Mouse (Mus musculus): Measurements from ENCODE around the gene Dnmt1. TPM values are rescaled to one million over a fixed set of nuclear protein-coding genes. Genes with fewer than 3 reads are reported as not detected.
A peak's percentile ranks its signal among the peaks of the same experiment; 100 is the strongest.

Gene Dnmt1
- polyA plus RNA-seq, 1 experiment from 2014 or later, result 88.1 TPM

DNA sequence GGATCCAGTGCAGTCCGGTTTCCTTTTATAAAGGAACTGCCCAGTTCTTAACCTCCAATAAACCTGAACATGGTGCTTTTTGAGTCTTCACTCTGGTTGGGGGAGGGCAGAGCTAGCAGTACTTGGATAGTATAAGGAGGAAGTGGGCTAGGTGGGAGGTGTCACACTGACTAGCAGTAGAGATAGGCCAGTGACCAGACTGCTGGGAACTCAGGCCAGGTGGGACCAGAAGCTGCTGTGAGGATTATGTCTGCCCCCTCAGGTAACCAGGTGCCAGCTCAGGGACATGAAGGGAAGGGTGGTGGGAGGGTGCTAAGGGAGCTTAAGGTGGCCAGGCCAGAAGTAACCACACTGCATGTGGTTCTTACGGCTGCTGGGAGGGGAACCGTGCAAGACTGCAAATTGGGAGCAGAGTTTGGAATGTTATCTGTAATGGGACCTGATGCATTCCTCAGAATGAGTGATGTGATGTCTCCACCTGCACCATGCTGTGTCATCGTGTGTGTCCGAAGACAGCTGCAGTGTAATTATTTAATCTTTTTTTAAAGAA lies 67.5 kb downstream of the Dnmt1 start:
- H3K27ac ChIP-seq (replicated peaks; ENCODE audit: low read depth, low read length), result no peak overlapping the region
- no peaks in the 10 kb centered on the region for H3K27me3 ChIP-seq (ENCODE audit: control insufficient read depth, insufficient read depth, low read length)
- H3K9me3 ChIP-seq (replicated peaks; ENCODE audit: control insufficient read depth, low read length), result no peaks in the 10 kb centered on the region
- no peak overlapping the region for H3K9ac ChIP-seq (replicated peaks; ENCODE audit: low read length)
- H3K4me2 ChIP-seq (ENCODE audit: low read depth, low read length), result no peak overlapping the region
- WGBS, result 76% methylated on average over 5 of the region's 5 CpGs
- no peak overlapping the region for H3K4me3 ChIP-seq (ENCODE audit: low read depth, low read length)
- H3K36me3 ChIP-seq (replicated peaks; ENCODE audit: control insufficient read depth, insufficient read depth, low read depth, low read length), result peaks cover 15% of the 10 kb centered on the region
- DNase-seq (ENCODE audit: low spot score), result no peak
- no peak for ATAC-seq (replicated peaks; ENCODE audit: insufficient number of reproducible peaks, low FRiP score, low TSS enrichment, low read depth)
- peaks cover 1% of the 10 kb centered on the region; the same call in 1 of the 2 replicates for H3K4me1 ChIP-seq (ENCODE audit: control insufficient read depth, insufficient read depth, low read length)

- DNase-seq (ENCODE audit: low spot score) (no peak), ATAC-seq (replicated peaks; ENCODE audit: insufficient number of reproducible peaks, low FRiP score, low TSS enrichment, low read depth) (no peak)
- 84% methylated on average over 26 of the region's 26 CpGs for WGBS
- Histone ChIP-seq H3K27me3 (ENCODE audit: control insufficient read depth, insufficient read depth, low read length) (no peaks in the 10 kb centered on the region), H3K4me3 (ENCODE audit: low read depth, low read length) (no peak overlapping the region), H3K4me1 (ENCODE audit: control insufficient read depth, insufficient read depth, low read length) (no peaks in the 10 kb centered on the region), H3K36me3 (replicated peaks; ENCODE audit: control insufficient read depth, insufficient read depth, low read depth, low read length) (peaks cover 15% of the 10 kb centered on the region), H3K9ac (replicated peaks; ENCODE audit: low read length) (no peak overlapping the region), H3K9me3 (replicated peaks; ENCODE audit: control insufficient read depth, low read length) (no peaks in the 10 kb centered on the region), H3K4me2 (ENCODE audit: low read depth, low read length) (no peak overlapping the region), H3K27ac (replicated peaks; ENCODE audit: low read depth, low read length) (no peak overlapping the region)
These were observed 68.2 kb downstream of the Dnmt1 start for GRCm38 (mm10) chr9:20891339-20892103.

- Histone ChIP-seq H3K4me3 (ENCODE audit: low read depth, low read length) (no peak overlapping the region), H3K9me3 (replicated peaks; ENCODE audit: control insufficient read depth, low read length) (no peaks in the 10 kb centered on the region), H3K27me3 (ENCODE audit: control insufficient read depth, insufficient read depth, low read length) (no peaks in the 10 kb centered on the region), H3K9ac (replicated peaks; ENCODE audit: low read length) (no peak overlapping the region), H3K4me2 (ENCODE audit: low read depth, low read length) (no peak overlapping the region), H3K4me1 (ENCODE audit: control insufficient read depth, insufficient read depth, low read length) (no peaks in the 10 kb centered on the region), H3K36me3 (replicated peaks; ENCODE audit: control insufficient read depth, insufficient read depth, low read depth, low read length) (peaks cover 11% of the 10 kb centered on the region), H3K27ac (replicated peaks; ENCODE audit: low read depth, low read length) (no peak overlapping the region)
- ATAC-seq (replicated peaks; ENCODE audit: insufficient number of reproducible peaks, low FRiP score, low TSS enrichment, low read depth) (no peak), DNase-seq (ENCODE audit: low spot score) (no peak)
- 92% methylated on average over 5 of the region's 5 CpGs for WGBS
These were observed 69.3 kb downstream of the Dnmt1 start for GRCm38 (mm10) chr9:20890411-20890810.

DNA sequence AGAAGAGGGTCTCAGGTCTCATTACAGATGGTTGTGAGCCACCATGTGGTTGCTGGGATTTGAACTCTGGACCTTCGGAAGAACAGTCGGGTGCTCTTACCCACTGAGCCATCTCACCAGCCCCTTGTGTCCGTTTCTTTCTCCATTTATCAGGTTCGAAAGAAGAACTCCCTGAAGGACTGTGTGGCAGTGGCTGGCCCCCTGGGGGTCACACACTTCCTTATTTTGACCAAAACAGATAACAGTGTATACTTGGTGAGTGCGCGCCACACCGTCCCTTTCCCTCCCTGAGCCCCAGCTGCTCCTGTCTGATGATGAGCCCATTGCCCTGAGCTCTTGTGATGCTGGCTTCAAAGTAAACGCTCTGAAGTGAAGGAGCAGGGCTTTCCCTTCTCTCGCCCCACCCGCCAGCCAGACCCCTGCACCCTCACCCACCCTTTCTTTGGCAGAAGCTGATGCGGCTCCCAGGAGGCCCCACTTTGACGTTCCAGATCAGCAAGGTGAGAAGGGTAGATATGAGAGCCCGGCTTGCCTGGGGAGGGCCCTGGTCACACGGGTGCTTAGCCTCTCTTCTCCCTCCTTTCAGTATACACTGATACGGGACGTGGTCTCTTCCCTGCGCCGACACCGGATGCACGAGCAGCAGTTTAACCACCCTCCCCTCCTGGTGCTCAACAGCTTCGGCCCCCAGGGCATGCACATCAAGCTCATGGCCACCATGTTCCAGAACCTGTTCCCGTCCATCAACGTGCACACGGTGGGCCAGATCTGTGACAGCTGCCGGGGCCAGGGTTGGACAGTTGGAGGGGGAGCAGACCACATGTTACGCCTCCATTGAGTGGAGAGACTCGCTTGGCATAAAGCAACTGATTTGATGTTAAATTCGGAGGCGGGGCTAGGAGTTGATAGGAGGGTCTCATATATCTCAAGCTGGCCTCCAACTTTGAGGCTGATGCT lies 70.2 kb downstream of the Dnmt1 start:
- peak overlapping the region; percentile 95; the same call in 1 of the 2 replicates for H3K4me3 ChIP-seq (ENCODE audit: low read depth, low read length)
- no peaks in the 10 kb centered on the region for H3K4me1 ChIP-seq (ENCODE audit: control insufficient read depth, insufficient read depth, low read length)
- no peaks in the 10 kb centered on the region for H3K27me3 ChIP-seq (ENCODE audit: control insufficient read depth, insufficient read depth, low read length)
- H3K4me2 ChIP-seq (ENCODE audit: low read depth, low read length), result peak overlapping the region; percentile 15; the same call in 1 of the 2 replicates
- ATAC-seq (replicated peaks; ENCODE audit: insufficient number of reproducible peaks, low FRiP score, low TSS enrichment, low read depth) (no peak), DNase-seq (ENCODE audit: low spot score) (no peak)
- peaks cover 7% of the 10 kb centered on the region for H3K36me3 ChIP-seq (replicated peaks; ENCODE audit: control insufficient read depth, insufficient read depth, low read depth, low read length)
- H3K9ac ChIP-seq (replicated peaks; ENCODE audit: low read length), result no peak overlapping the region
- H3K27ac ChIP-seq (replicated peaks; ENCODE audit: low read depth, low read length), result no peak overlapping the region
- WGBS, result 83% methylated on average over 29 of the region's 29 CpGs
- no peaks in the 10 kb centered on the region for H3K9me3 ChIP-seq (replicated peaks; ENCODE audit: control insufficient read depth, low read length)

DNA sequence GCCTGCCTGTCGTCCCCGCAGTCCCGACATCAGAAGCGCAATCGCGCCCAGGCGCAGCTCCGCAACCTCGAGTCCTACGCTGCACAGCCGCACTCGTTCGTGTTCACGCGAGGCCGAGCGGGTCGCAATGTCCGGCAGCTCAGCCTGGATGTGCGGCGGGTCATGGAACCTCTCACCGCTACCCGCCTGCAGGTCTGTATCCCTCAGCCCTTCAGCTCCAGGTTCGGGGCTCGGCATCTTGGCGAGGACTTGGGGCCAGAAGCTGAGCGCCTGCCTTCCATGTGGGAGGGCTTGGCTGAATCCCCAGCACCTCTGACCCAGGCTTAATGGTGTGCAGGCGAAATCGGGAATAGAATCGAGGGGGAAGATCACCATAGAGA lies 71.3 kb downstream of the Dnmt1 start:
- Histone ChIP-seq H3K4me2 (ENCODE audit: low read depth, low read length) (peak overlapping the region; percentile 77), H3K27ac (replicated peaks; ENCODE audit: low read depth, low read length) (0 out of 2 replicates have a peak overlapping the region, but pooled peaks have one; percentile 20), H3K36me3 (replicated peaks; ENCODE audit: control insufficient read depth, insufficient read depth, low read depth, low read length) (peaks cover 7% of the 10 kb centered on the region), H3K4me1 (ENCODE audit: control insufficient read depth, insufficient read depth, low read length) (no peaks in the 10 kb centered on the region), H3K9ac (replicated peaks; ENCODE audit: low read length) (peak overlapping the region; percentile 88), H3K4me3 (ENCODE audit: low read depth, low read length) (peak overlapping the region; percentile 95), H3K9me3 (replicated peaks; ENCODE audit: control insufficient read depth, low read length) (no peaks in the 10 kb centered on the region), H3K27me3 (ENCODE audit: control insufficient read depth, insufficient read depth, low read length) (no peaks in the 10 kb centered on the region)
- no peak for DNase-seq (ENCODE audit: low spot score)
- peak; percentile 26; the same call in 1 of the 2 replicates for ATAC-seq (replicated peaks; ENCODE audit: insufficient number of reproducible peaks, low FRiP score, low TSS enrichment, low read depth)
- WGBS, result under 1% methylated on average over 30 of the region's 30 CpGs

DNA sequence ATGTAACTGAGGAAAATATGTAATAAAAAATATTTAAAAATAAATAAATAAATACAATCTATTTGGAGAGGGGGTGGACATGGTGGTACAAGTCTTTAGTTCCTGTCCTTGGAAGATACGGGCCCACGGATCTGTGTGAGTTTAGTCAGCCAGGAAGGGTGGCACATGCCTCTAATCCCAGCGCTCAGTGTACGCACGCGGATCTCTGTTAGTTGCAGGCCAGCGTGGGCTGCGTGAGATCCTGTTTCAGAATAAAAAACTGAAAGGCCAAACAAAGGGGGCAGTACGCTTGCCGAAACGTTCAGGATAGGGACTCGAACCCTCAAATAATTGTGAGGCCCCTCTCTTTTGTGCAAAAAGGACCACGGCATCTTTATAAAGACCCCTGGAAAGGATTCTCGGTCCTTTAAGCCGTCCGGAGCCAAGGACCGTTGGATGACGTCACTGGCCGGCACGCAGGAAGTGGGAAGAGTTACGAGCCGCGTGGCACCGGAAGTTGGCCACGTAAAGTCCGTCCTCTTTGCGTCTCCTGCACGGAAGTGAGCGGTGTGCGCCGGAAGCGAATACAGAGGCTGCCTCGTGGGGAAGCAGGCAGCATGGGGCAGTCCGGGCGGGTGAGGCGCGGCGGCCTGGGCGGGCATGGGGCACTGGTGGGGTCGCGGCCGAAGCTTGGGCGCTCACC lies 71.8 kb downstream of the Dnmt1 start, which contains the start of gene Ppan:
Gene Ppan, plus strand, starts transcription at position 472 of the 682 bp plus-strand sequence.
- under 1% methylated on average over 43 of the region's 43 CpGs for WGBS
- H3K27ac ChIP-seq (replicated peaks; ENCODE audit: low read depth, low read length), result peak within 1 kb of the TSS; percentile 75
- peak; percentile 95 for ATAC-seq (replicated peaks; ENCODE audit: insufficient number of reproducible peaks, low FRiP score, low TSS enrichment, low read depth)

GRCm38 (mm10) chr9:20887191-20887590 lies 72.5 kb downstream of the Dnmt1 start:
- Histone ChIP-seq H3K27me3 (ENCODE audit: control insufficient read depth, insufficient read depth, low read length) (no peaks in the 10 kb centered on the region), H3K9ac (replicated peaks; ENCODE audit: low read length) (no peak overlapping the region), H3K4me1 (ENCODE audit: control insufficient read depth, insufficient read depth, low read length) (no peaks in the 10 kb centered on the region), H3K4me2 (ENCODE audit: low read depth, low read length) (no peak overlapping the region; the same call in 1 of the 2 replicates), H3K4me3 (ENCODE audit: low read depth, low read length) (no peak overlapping the region), H3K36me3 (replicated peaks; ENCODE audit: control insufficient read depth, insufficient read depth, low read depth, low read length) (peaks cover 7% of the 10 kb centered on the region), H3K9me3 (replicated peaks; ENCODE audit: control insufficient read depth, low read length) (no peaks in the 10 kb centered on the region), H3K27ac (replicated peaks; ENCODE audit: low read depth, low read length) (no peak overlapping the region)
- DNase-seq (ENCODE audit: low spot score), result no peak
- WGBS, result 84% methylated on average over 6 of the region's 6 CpGs
- ATAC-seq (replicated peaks; ENCODE audit: insufficient number of reproducible peaks, low FRiP score, low TSS enrichment, low read depth), result no peak

More for the DNA sequence above, 71.8 kb downstream of the Dnmt1 start, which contains the start of gene Ppan:
- Histone ChIP-seq H3K4me2 (ENCODE audit: low read depth, low read length) (peak within 1 kb of the TSS; percentile 77), H3K4me1 (ENCODE audit: control insufficient read depth, insufficient read depth, low read length) (no peaks in the 10 kb centered on the region), H3K36me3 (replicated peaks; ENCODE audit: control insufficient read depth, insufficient read depth, low read depth, low read length) (peaks cover 7% of the 10 kb centered on the region), H3K9me3 (replicated peaks; ENCODE audit: control insufficient read depth, low read length) (no peaks in the 10 kb centered on the region), H3K27me3 (ENCODE audit: control insufficient read depth, insufficient read depth, low read length) (no peaks in the 10 kb centered on the region), H3K4me3 (ENCODE audit: low read depth, low read length) (peak within 1 kb of the TSS; percentile 95), H3K9ac (replicated peaks; ENCODE audit: low read length) (peak within 1 kb of the TSS; percentile 88)
- peak; percentile 96 for DNase-seq (ENCODE audit: low spot score)

Data from embryonic facial prominence, embryonic 11.5 days (tissue).